Comparison of ENCODE assay signal across 8 mouse cellular contexts in genomic region chr8:120557170-120557965, GRCm38 (mm10). TPM values are rescaled to one million over a fixed set of nuclear protein-coding genes. Genes with fewer than 3 reads are reported as not detected.
DNase-seq lines count a peak whose midpoint lies in the region; ATAC-seq lines count a peak whose summit lies in the region.

No protein-coding gene starts in this region.

- intact Hi-C loops in left cerebral cortex, postnatal 14 days (cut with DNase I): no loop called here

- H3K36me3 ChIP-seq in heart, embryonic 15.5 days: peaks cover 12% of the 10 kb centered on the region; the same call in 1 of the 2 replicates
- peaks cover 25% of the 10 kb centered on the region for H3K36me3 ChIP-seq in forebrain, embryonic 12.5 days (replicated peaks)

- 58% methylated on average over 15 of the region's 15 CpGs for WGBS in heart, embryonic 15.5 days
- 43% methylated on average over 15 of the region's 15 CpGs for WGBS in forebrain, embryonic 12.5 days

- ATAC-seq in heart, embryonic 15.5 days (replicated peaks; ENCODE audit: insufficient number of reproducible peaks, insufficient read depth, low FRiP score, low read depth): no peak
- 0 out of 2 replicates have a peak, but pooled peaks have one; percentile 1 for ATAC-seq in forebrain, embryonic 12.5 days (ENCODE audit: low FRiP score)

- H3K27me3 ChIP-seq in heart, embryonic 15.5 days: no peaks in the 10 kb centered on the region
- peaks cover 6% of the 10 kb centered on the region; the same call in 1 of the 2 replicates for H3K27me3 ChIP-seq in forebrain, embryonic 12.5 days

- H3K4me3 ChIP-seq in heart, embryonic 15.5 days: no peak overlapping the region
- H3K4me3 ChIP-seq in forebrain, embryonic 12.5 days (replicated peaks): no peak overlapping the region

- no peak for DNase-seq in heart, postnatal 4 days
- DNase-seq in brain, adult 2 months (ENCODE audit: low read depth, low spot score): peak; percentile 89
- peak; percentile 70 to 72 for DNase-seq in left cerebral cortex, postnatal 14 days (ENCODE audit: low spot score in 2 of 2)
- peak; percentile 75 for DNase-seq in testis, postnatal 10 days (ENCODE audit: low spot score)
- no peak for DNase-seq in T-cell, adult 2 months (ENCODE audit: low spot score)
- no peak for DNase-seq in kidney, adult 9 months

- no peaks in the 10 kb centered on the region for H3K9me3 ChIP-seq in heart, embryonic 15.5 days (replicated peaks)
- H3K9me3 ChIP-seq in forebrain, embryonic 12.5 days: no peaks in the 10 kb centered on the region

- peak overlapping the region; percentile 96 for H3K27ac ChIP-seq in heart, embryonic 15.5 days
- peak overlapping the region; percentile 86 for H3K27ac ChIP-seq in forebrain, embryonic 12.5 days

- H3K9ac ChIP-seq in heart, embryonic 15.5 days: peak overlapping the region; percentile 45
- no peak overlapping the region for H3K9ac ChIP-seq in forebrain, embryonic 12.5 days

- H3K4me2 ChIP-seq in heart, embryonic 15.5 days: 0 out of 2 replicates have a peak overlapping the region, but pooled peaks have one; percentile 50
- H3K4me2 ChIP-seq in forebrain, embryonic 12.5 days: peak overlapping the region; percentile 16; the same call in 1 of the 2 replicates

- peaks cover 99% of the 10 kb centered on the region for H3K4me1 ChIP-seq in heart, embryonic 15.5 days (replicated peaks)
- H3K4me1 ChIP-seq in forebrain, embryonic 12.5 days: peaks cover 100% of the 10 kb centered on the region

RNA-seq across cellular contexts. Expression of gene Gins2, which starts 31.7 kb away (rescaled TPM):
- 43.9 and 56.2 TPM in 2 replicates for polyA plus RNA-seq in heart, embryonic 15.5 days (2015; fragmentation: Nextera tagmentation; extraction: Ambion mirVana)
- 10 to 100 TPM; 42.0 to 43.2 TPM for total RNA-seq in heart, postnatal 4 days (2021)
- polyA plus RNA-seq in forebrain, embryonic 12.5 days (2016; fragmentation: Nextera tagmentation; extraction: Ambion mirVana): 83.2 and 84.8 TPM in 2 replicates
- total RNA-seq in left cerebral cortex, postnatal 14 days (2021): 1 to 10 TPM; 1.2 to 1.4 TPM

Comparison
In these comparisons a context has a peak if more than half of its experiments do, and no peak if none do; other contexts are left out.
1. DNase-seq: peak in brain, adult 2 months (single experiment), left cerebral cortex, postnatal 14 days (2 of 2) and testis, postnatal 10 days (single experiment); none in heart, postnatal 4 days (single experiment), T-cell, adult 2 months (single experiment) and kidney, adult 9 months (single experiment).
2. RNA of gene Gins2, which starts 31.7 kb away (total RNA-seq): 42.0 to 43.2 TPM in heart, postnatal 4 days; 1.2 to 1.4 TPM in left cerebral cortex, postnatal 14 days; every median in the first group is over 10 times any median in the second.